Mouse (Mus musculus) ES-E14 (cell line): ENCODE results near the gene Cdan1. TPM values are rescaled to one million over a fixed set of nuclear protein-coding genes. Genes with fewer than 3 reads are reported as not detected.

ENCODE experiments used
- DNase-seq: peaks from one replicate; pipeline ENCODE4 v3.0.0-alpha.2; 2013; ENCODE audit warnings: low read depth, low spot score
- H3K27ac ChIP-seq: 2 replicates; pipeline ENCODE4 v1.5.1; 2012; ENCODE audit warnings: low read depth, mild to moderate bottlenecking, low read length, moderate library complexity, mixed read lengths; ENCODE audit not compliant: poor library complexity, insufficient read depth, severe bottlenecking
- H3K36me3 ChIP-seq: 2 replicates; pipeline ENCODE4 v1.6.1; 2012; ENCODE audit warnings: mild to moderate bottlenecking, low read length, moderate library complexity, mixed read lengths; ENCODE audit not compliant: control insufficient read depth, poor library complexity, insufficient read depth, severe bottlenecking
- H3K4me1 ChIP-seq, 2 experiments: fragments of 150-350 bp in 1 of 2; sonication (generic) in 1 of 2; 2 replicates each; pipeline ENCODE4 v1.6.1; 2012; ENCODE audit warnings: low read length in 2 of 2, mild to moderate bottlenecking in 1 of 2, mixed read lengths in 1 of 2; ENCODE audit not compliant: control insufficient read depth in 2 of 2, insufficient read depth in 2 of 2, poor library complexity in 1 of 2
- H3K4me3 ChIP-seq, 2 experiments: fragments of 150-350 bp in 1 of 2; sonication (generic) in 1 of 2; 2 replicates each; pipeline ENCODE4 v1.5.1; 2012; ENCODE audit warnings: low read length in 2 of 2, low read depth in 1 of 2, mild to moderate bottlenecking in 1 of 2, mixed read lengths in 1 of 2; ENCODE audit not compliant: insufficient read depth in 1 of 2, poor library complexity in 1 of 2, severe bottlenecking in 1 of 2
- H3K9ac ChIP-seq: 2 replicates; pipeline ENCODE4 v1.6.1; 2012; ENCODE audit warnings: low read depth, mild to moderate bottlenecking, low read length, mixed read lengths; ENCODE audit not compliant: poor library complexity, insufficient read depth, severe bottlenecking
- H3K9me3 ChIP-seq: fragments of 150-350 bp; sonication (generic); 2 replicates; pipeline ENCODE4 v1.6.1; 2012; ENCODE audit warnings: low read depth, mild to moderate bottlenecking, low read length; ENCODE audit not compliant: control insufficient read depth, insufficient read depth
- CHD2 ChIP-seq: IDR thresholded peaks from 2 replicates; pipeline ENCODE4 v1.6.1; 2014; ENCODE audit warnings: mild to moderate bottlenecking, low read depth, low read length, inconsistent platforms
- HCFC1 ChIP-seq: IDR thresholded peaks from 2 replicates; pipeline ENCODE4 v1.6.1; 2012; ENCODE audit warnings: low read length, inconsistent platforms, borderline replicate concordance; ENCODE audit not compliant: insufficient read depth
- MAFK ChIP-seq: IDR thresholded peaks from 2 replicates; pipeline ENCODE4 v1.6.1; 2014; ENCODE audit warnings: mild to moderate bottlenecking, low read depth, low read length, inconsistent platforms; ENCODE audit not compliant: insufficient read depth
- ZC3H11A ChIP-seq: IDR thresholded peaks from 2 replicates; pipeline ENCODE4 v1.6.1; 2012; ENCODE audit warnings: low read depth, mild to moderate bottlenecking, inconsistent platforms, low read length, borderline replicate concordance
- ZNF384 ChIP-seq: IDR thresholded peaks from 2 replicates; pipeline ENCODE4 v1.6.1; 2012; ENCODE audit warnings: low read depth, low read length, inconsistent platforms
- in situ Hi-C, 2 experiments: fragments of 600-800 bp; cut with MboI; formaldehyde crosslinking; loops; one replicate each; pipeline ENCODE4 v1.15.1; 2025; ENCODE audit warnings: low sequenced_read_pairs in 2 of 2, inconsistent platforms in 1 of 2; ENCODE audit not compliant: unreplicated experiment in 2 of 2
- total RNA-seq: library from RNA; depleted of rRNA; stranded (reverse); fragments of 300-350 nt; gene quantifications from 2 replicates; pipeline ENCODE4 v1.2.3, GENCODE M21; 2012

Cdan1 gene
- total RNA-seq, 1 experiment = 22.4 TPM

GRCm38 (mm10) chr2:120723621-120724020 is 126.3 kb downstream of the Cdan1 start:
- in situ Hi-C loops = no loop called here
- no peak for DNase-seq
- no peak overlapping the region for H3K4me3 ChIP-seq
- H3K9ac ChIP-seq = no peak overlapping the region
- H3K4me1 ChIP-seq = no peaks in the 10 kb centered on the region
- H3K9me3 ChIP-seq = no peaks in the 10 kb centered on the region
- TF ChIP-seq ZC3H11A = no peak
- TF ChIP-seq CHD2 = no peak
- no peak for TF ChIP-seq HCFC1
- TF ChIP-seq MAFK = no peak
- TF ChIP-seq ZNF384 = no peak
- H3K27ac ChIP-seq = no peak overlapping the region
- peaks cover 57% of the 10 kb centered on the region for H3K36me3 ChIP-seq

- in situ Hi-C loops = no loop called here
- no peak for DNase-seq
- Histone ChIP-seq H3K36me3 (peaks cover 52% of the 10 kb centered on the region), H3K4me3 (no peak overlapping the region), H3K4me1 (no peaks in the 10 kb centered on the region), H3K9ac (no peak overlapping the region), H3K9me3 (no peaks in the 10 kb centered on the region), H3K27ac (no peak overlapping the region)
- no peak for TF ChIP-seq ZC3H11A
- TF ChIP-seq HCFC1 = no peak
- TF ChIP-seq CHD2 = no peak
- TF ChIP-seq MAFK = no peak
- no peak for TF ChIP-seq ZNF384
Measured at GRCm38 (mm10) chr2:120722491-120722890, 127.4 kb downstream of the Cdan1 start.

- Histone ChIP-seq H3K9ac (no peak overlapping the region), H3K36me3 (peaks cover 52% of the 10 kb centered on the region), H3K4me3 (no peak overlapping the region), H3K9me3 (no peaks in the 10 kb centered on the region), H3K4me1 (no peaks in the 10 kb centered on the region), H3K27ac (no peak overlapping the region)
- TF ChIP-seq ZC3H11A (no peak), ZNF384 (no peak), CHD2 (no peak)
- in situ Hi-C loops = no loop called here
- no peak for DNase-seq
Measured at GRCm38 (mm10) chr2:120721911-120722310, 128.0 kb downstream of the Cdan1 start.

GRCm38 (mm10) chr2:120720821-120721220 is 129.1 kb downstream of the Cdan1 start:
- in situ Hi-C loops = no loop called here
- Histone ChIP-seq H3K9me3 (no peaks in the 10 kb centered on the region), H3K4me3 (no peak overlapping the region), H3K27ac (no peak overlapping the region), H3K4me1 (no peaks in the 10 kb centered on the region), H3K9ac (no peak overlapping the region), H3K36me3 (peaks cover 49% of the 10 kb centered on the region)
- TF ChIP-seq ZNF384 (no peak), CHD2 (no peak), MAFK (no peak), ZC3H11A (no peak), HCFC1 (no peak)
- no peak for DNase-seq

GRCm38 (mm10) chr2:120718496-120718895 is 131.4 kb downstream of the Cdan1 start:
- H3K36me3 ChIP-seq = peaks cover 40% of the 10 kb centered on the region
- no peak overlapping the region for H3K9ac ChIP-seq
- no peaks in the 10 kb centered on the region for H3K9me3 ChIP-seq
- no peak overlapping the region for H3K4me3 ChIP-seq
- no peaks in the 10 kb centered on the region for H3K4me1 ChIP-seq
- no peak for TF ChIP-seq ZC3H11A
- no peak for TF ChIP-seq ZNF384
- no peak for TF ChIP-seq MAFK
- no peak for TF ChIP-seq CHD2
- no peak for DNase-seq
- H3K27ac ChIP-seq = no peak overlapping the region
- in situ Hi-C loops = no loop called here
